ENCODE assay signal across 8 mouse cellular contexts in genomic region chr6:51171761-51172160, GRCm38 (mm10).
DNase-seq lines count a peak whose midpoint lies in the region; ATAC-seq lines count a peak whose summit lies in the region.

No protein-coding gene starts in this region.

- 2% methylated on average over 22 of the region's 22 CpGs for WGBS in forebrain, embryonic 15.5 days
- WGBS in hindbrain, embryonic 13.5 days = 1% methylated on average over 22 of the region's 22 CpGs
- 10% methylated on average over 22 of the region's 22 CpGs for WGBS in liver, embryonic 11.5 days
- 1% methylated on average over 22 of the region's 22 CpGs for WGBS in neural tube, embryonic 11.5 days

- no peaks in the 10 kb centered on the region for H3K9me3 ChIP-seq in forebrain, embryonic 15.5 days
- H3K9me3 ChIP-seq in hindbrain, embryonic 13.5 days = no peaks in the 10 kb centered on the region
- no peaks in the 10 kb centered on the region for H3K9me3 ChIP-seq in liver, embryonic 11.5 days (ENCODE audit: control insufficient read depth, low read length)
- no peaks in the 10 kb centered on the region for H3K9me3 ChIP-seq in neural tube, embryonic 11.5 days (ENCODE audit: control insufficient read depth, low read length)

- H3K4me3 ChIP-seq in forebrain, embryonic 15.5 days = no peak overlapping the region
- peak overlapping the region; percentile 5; the same call in 1 of the 2 replicates for H3K4me3 ChIP-seq in hindbrain, embryonic 13.5 days
- H3K4me3 ChIP-seq in liver, embryonic 11.5 days (ENCODE audit: low read depth, low read length) = peak overlapping the region; percentile 45
- H3K4me3 ChIP-seq in neural tube, embryonic 11.5 days (ENCODE audit: low read depth, low read length) = peak overlapping the region; percentile 21

- H3K9ac ChIP-seq in forebrain, embryonic 15.5 days (replicated peaks) = no peak overlapping the region
- peak overlapping the region; percentile 52; the same call in 1 of the 2 replicates for H3K9ac ChIP-seq in hindbrain, embryonic 13.5 days
- H3K9ac ChIP-seq in liver, embryonic 11.5 days (ENCODE audit: low read depth, low read length) = peak overlapping the region; percentile 68
- H3K9ac ChIP-seq in neural tube, embryonic 11.5 days (ENCODE audit: low read length) = peak overlapping the region; percentile 69

- peaks cover 19% of the 10 kb centered on the region for H3K4me1 ChIP-seq in forebrain, embryonic 15.5 days
- H3K4me1 ChIP-seq in hindbrain, embryonic 13.5 days (replicated peaks) = peaks cover 30% of the 10 kb centered on the region
- peaks cover 13% of the 10 kb centered on the region for H3K4me1 ChIP-seq in liver, embryonic 11.5 days (replicated peaks; ENCODE audit: control insufficient read depth, insufficient read depth, low read length)
- H3K4me1 ChIP-seq in neural tube, embryonic 11.5 days (ENCODE audit: control insufficient read depth, insufficient read depth, low read length) = peaks cover 44% of the 10 kb centered on the region

- ATAC-seq in forebrain, embryonic 15.5 days (replicated peaks) = no peak
- ATAC-seq in hindbrain, embryonic 13.5 days (ENCODE audit: low FRiP score) = no peak
- ATAC-seq in liver, embryonic 11.5 days (replicated peaks; ENCODE audit: low FRiP score) = no peak
- ATAC-seq in neural tube, embryonic 11.5 days (ENCODE audit: insufficient read depth, low FRiP score, low TSS enrichment) = no peak
- no peak for ATAC-seq in inflammation-experienced regulatory T-cells, adult 6 months

- H3K27me3 ChIP-seq in forebrain, embryonic 15.5 days = peaks cover 55% of the 10 kb centered on the region
- H3K27me3 ChIP-seq in hindbrain, embryonic 13.5 days = peaks cover 57% of the 10 kb centered on the region
- peaks cover 31% of the 10 kb centered on the region for H3K27me3 ChIP-seq in liver, embryonic 11.5 days (replicated peaks; ENCODE audit: control insufficient read depth, insufficient read depth, low read length)
- peaks cover 25% of the 10 kb centered on the region for H3K27me3 ChIP-seq in neural tube, embryonic 11.5 days (ENCODE audit: control insufficient read depth, insufficient read depth, low read length)

- H3K36me3 ChIP-seq in forebrain, embryonic 15.5 days = no peaks in the 10 kb centered on the region
- no peaks in the 10 kb centered on the region for H3K36me3 ChIP-seq in hindbrain, embryonic 13.5 days
- H3K36me3 ChIP-seq in liver, embryonic 11.5 days (ENCODE audit: control insufficient read depth, insufficient read depth, low read length) = no peaks in the 10 kb centered on the region
- no peaks in the 10 kb centered on the region for H3K36me3 ChIP-seq in neural tube, embryonic 11.5 days (ENCODE audit: control insufficient read depth, insufficient read depth, low read length)

- 0 out of 2 replicates have a peak overlapping the region, but pooled peaks have one; percentile 18 for H3K4me2 ChIP-seq in forebrain, embryonic 15.5 days (replicated peaks)
- peak overlapping the region; percentile 44 for H3K4me2 ChIP-seq in hindbrain, embryonic 13.5 days
- H3K4me2 ChIP-seq in liver, embryonic 11.5 days = peak overlapping the region; percentile 88
- H3K4me2 ChIP-seq in neural tube, embryonic 11.5 days (ENCODE audit: low read depth) = peak overlapping the region; percentile 79

- H3K27ac ChIP-seq in forebrain, embryonic 15.5 days (replicated peaks) = 0 out of 2 replicates have a peak overlapping the region, but pooled peaks have one; percentile 5
- peak overlapping the region; percentile 65 for H3K27ac ChIP-seq in hindbrain, embryonic 13.5 days
- peak overlapping the region; percentile 81 for H3K27ac ChIP-seq in liver, embryonic 11.5 days (ENCODE audit: low read depth, low read length)
- peak overlapping the region; percentile 91 for H3K27ac ChIP-seq in neural tube, embryonic 11.5 days (ENCODE audit: low read depth, low read length)

- DNase-seq in ovary, postnatal 36 days (ENCODE audit: low spot score) = peak; percentile 41
- DNase-seq in ovary, adult 18-20 months (ENCODE audit: low spot score) = no peak
- DNase-seq in liver, embryonic 11.5 days (ENCODE audit: low spot score) = peak; percentile 61
- peak; percentile 76 for DNase-seq in neural tube, embryonic 11.5 days (ENCODE audit: low spot score)
- DNase-seq in thymus, postnatal 10 days (ENCODE audit: low spot score in 2 of 2) = no peak

Comparison
In these comparisons a context has a peak if more than half of its experiments do, and no peak if none do; other contexts are left out.
1. DNase-seq: peak in ovary, postnatal 36 days (single experiment), liver, embryonic 11.5 days (single experiment) and neural tube, embryonic 11.5 days (single experiment); none in ovary, adult 18-20 months (single experiment) and thymus, postnatal 10 days (0 of 2).
2. H3K27ac ChIP-seq: peak in every context shown above with its lines; median percentile 91 in neural tube, embryonic 11.5 days; 81 in liver, embryonic 11.5 days; 65 in hindbrain, embryonic 13.5 days; 5 in forebrain, embryonic 15.5 days.
3. H3K4me2 ChIP-seq: peak in every context shown above with its lines; median percentile 88 in liver, embryonic 11.5 days; 79 in neural tube, embryonic 11.5 days; 44 in hindbrain, embryonic 13.5 days; 18 in forebrain, embryonic 15.5 days.